15 mouse cellular contexts compared by ENCODE assay signal in genomic region chr17:42120759-42121158, GRCm38 (mm10).
A peak's percentile ranks its signal among the peaks of the same experiment; 100 is the strongest.
DNase-seq lines count a peak whose midpoint lies in the region; ATAC-seq and TF ChIP-seq lines count a peak whose summit lies in the region.
"Had no signal": no experiment of that assay in that cellular context is flagged by ENCODE, and none has a peak within 500 bp of the region (broad histone marks: within the 10 kb centered on the region; RNA-seq: fewer than 3 reads in every experiment).

No protein-coding gene starts in this region.

- TF ChIP-seq CTCF in MEL (IDR thresholded peaks at IDR 0.05 in 2 of 3, conservative IDR thresholded peaks at IDR 0.05 in 1 of 3; ENCODE audit: control insufficient read depth in 1 of 3, insufficient read depth in 1 of 3, low read depth in 2 of 3, low read length in 3 of 3, poor library complexity in 1 of 3, severe bottlenecking in 1 of 3): no peak

- no peaks in the 10 kb centered on the region for H3K9me3 ChIP-seq in MEL (replicated peaks; ENCODE audit: insufficient read depth, low read length)
- H3K9me3 ChIP-seq: forebrain, embryonic 12.5 days; stomach, embryonic 15.5 days had no signal

- H3K4me1 ChIP-seq in MEL (ENCODE audit: control insufficient read depth in 1 of 2, insufficient read depth in 2 of 2, low read length in 2 of 2): no peaks in the 10 kb centered on the region
- H3K4me1 ChIP-seq: forebrain, embryonic 12.5 days; stomach, embryonic 15.5 days had no signal

- H3K27me3 ChIP-seq in MEL (ENCODE audit: control insufficient read depth in 1 of 2, insufficient read depth in 2 of 2, low read length in 2 of 2): no peaks in the 10 kb centered on the region
- H3K27me3 ChIP-seq: forebrain, embryonic 12.5 days; stomach, embryonic 15.5 days had no signal

- H3K27ac ChIP-seq in MEL (ENCODE audit: control insufficient read depth, low read depth, low read length): no peak overlapping the region
- H3K27ac ChIP-seq: forebrain, embryonic 12.5 days; hindbrain, embryonic 14.5 days; stomach, embryonic 15.5 days had no signal

- no peak for TF ChIP-seq RAD21 in MEL (IDR thresholded peaks at IDR 0.05; ENCODE audit: low read depth, low read length)

- ATAC-seq in megakaryocyte-erythroid progenitor cell, adult 5-6 weeks (replicated peaks; ENCODE audit: low FRiP score, low TSS enrichment, poor library complexity, severe bottlenecking): no peak

- peak; percentile 60 for DNase-seq in adrenal gland, postnatal 10 days
- no peak for DNase-seq in adrenal gland, adult 8-10 months
- peak; percentile 3 for DNase-seq in layer of hippocampus, adult 11-12 months (ENCODE audit: low spot score)
- DNase-seq in layer of hippocampus, postnatal 36 days: no peak
- peak; percentile 1 for DNase-seq in MEL (ENCODE audit: low read depth, low spot score)
- peak; percentile 84 for DNase-seq in kidney, adult 8-10 months
- no peak for DNase-seq in thymus, postnatal 14 days
- DNase-seq: heart, adult 11 months; liver; lung, embryonic 14.5 days; thymus, postnatal 36 days had no signal

- no peak overlapping the region for H3K9ac ChIP-seq in MEL (ENCODE audit: control insufficient read depth, low read depth, low read length, poor library complexity, severe bottlenecking)
- H3K9ac ChIP-seq: forebrain, embryonic 12.5 days; hindbrain, embryonic 14.5 days; lung, embryonic 14.5 days; stomach, embryonic 15.5 days had no signal

- H3K79me2 ChIP-seq in MEL (ENCODE audit: control insufficient read depth, insufficient read depth, low read length, poor library complexity): no peaks in the 10 kb centered on the region

- no peaks in the 10 kb centered on the region for H3K36me3 ChIP-seq in MEL (ENCODE audit: control insufficient read depth in 1 of 2, insufficient read depth in 2 of 2, low read length in 2 of 2)
- H3K36me3 ChIP-seq: forebrain, embryonic 12.5 days; stomach, embryonic 15.5 days had no signal

- no peak for TF ChIP-seq EP300 in MEL (IDR thresholded peaks at IDR 0.05; ENCODE audit: low read depth in 1 of 2, low read length in 2 of 2)

- H3K4me3 ChIP-seq in MEL (ENCODE audit: control insufficient read depth in 1 of 2, insufficient read depth in 1 of 2, low read depth in 2 of 2, low read length in 2 of 2): no peak overlapping the region
- H3K4me3 ChIP-seq: forebrain, embryonic 12.5 days; stomach, embryonic 15.5 days had no signal

- no peak for TF ChIP-seq POLR2A in MEL (IDR thresholded peaks at IDR 0.05; ENCODE audit: control insufficient read depth in 1 of 2, insufficient read depth in 1 of 2, low read depth in 1 of 2, low read length in 2 of 2, poor library complexity in 1 of 2)

TF ChIP-seq in MEL, 35 proteins besides CTCF, POLR2A, EP300 and RAD21:
- TF ChIP-seq USF1 (IDR thresholded peaks at IDR 0.05; ENCODE audit: low read depth, low read length) (no peak), MEF2A (IDR thresholded peaks at IDR 0.05; ENCODE audit: extremely low read depth, insufficient replicate concordance, low read depth, low read length, poor library complexity, severe bottlenecking) (no peak), JUND (IDR thresholded peaks at IDR 0.05; ENCODE audit: low read depth, low read length) (no peak), GATA1 (IDR thresholded peaks at IDR 0.05; ENCODE audit: low read depth, low read length) (no peak), UBTF (IDR thresholded peaks at IDR 0.05; ENCODE audit: borderline replicate concordance, insufficient read depth, low read depth, low read length) (no peak), BHLHE40 (IDR thresholded peaks at IDR 0.05; ENCODE audit: borderline replicate concordance, low read depth, low read length) (no peak), SMC3 (IDR thresholded peaks at IDR 0.05; ENCODE audit: low read depth, low read length) (no peak), POLR2AphosphoS2 (IDR thresholded peaks at IDR 0.05; ENCODE audit: low read length) (no peak), MYC (IDR thresholded peaks at IDR 0.05; ENCODE audit: low read depth, low read length) (no peak), TCF12 (IDR thresholded peaks at IDR 0.05; ENCODE audit: low read depth, low read length) (no peak)

Comparison
In these comparisons a context has a peak if more than half of its experiments do, and no peak if none do; other contexts are left out.
1. DNase-seq: peak in adrenal gland, postnatal 10 days (single experiment), layer of hippocampus, adult 11-12 months (single experiment), MEL (single experiment) and kidney, adult 8-10 months (2 of 2); none in adrenal gland, adult 8-10 months (single experiment), layer of hippocampus, postnatal 36 days (0 of 2) and thymus, postnatal 14 days (single experiment).